Mouse (Mus musculus) heart, postnatal 4 days (tissue): ENCODE measurements around the gene Dennd5b. TPM values are rescaled to one million over a fixed set of nuclear protein-coding genes. Genes with fewer than 3 reads are reported as not detected.
"Not testable (repeated sequence)": the region's sequence is repeated elsewhere in the genome, so short reads cannot be mapped to it uniquely, and the experiment has no call there.

Source experiments
- DNase-seq: peaks from one replicate; pipeline ENCODE4 v3.0.0; 2021
- total RNA-seq, 2 experiments: library from RNA; stranded (reverse); gene quantifications; 2 replicates each; pipeline ENCODE4 v1.2.3; 2021

Dennd5b gene
- total RNA-seq, 2 experiments from 2014 or later = 37.9 to 41.0 TPM

DNA sequence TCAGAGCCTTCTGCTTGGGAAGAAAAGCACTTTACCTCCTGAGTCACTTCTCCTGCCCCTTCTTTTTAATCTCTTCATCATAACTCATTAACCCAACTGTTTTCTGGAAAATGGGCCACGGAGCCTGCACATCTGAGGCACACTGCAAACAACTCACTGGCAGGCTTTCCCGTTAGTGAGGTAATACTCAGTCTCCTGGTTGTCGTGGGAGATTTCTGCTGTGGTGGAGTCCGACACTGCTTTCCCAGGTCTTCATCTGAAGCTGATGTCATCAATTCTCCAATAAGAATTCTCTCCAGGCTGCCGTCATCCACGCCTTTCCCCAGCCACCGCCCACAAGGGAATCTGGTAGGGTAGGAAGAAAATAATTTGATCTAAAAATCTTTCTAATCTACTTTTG lies 96.5 kb downstream of the Dennd5b start:
- DNase-seq = no peak

DNA sequence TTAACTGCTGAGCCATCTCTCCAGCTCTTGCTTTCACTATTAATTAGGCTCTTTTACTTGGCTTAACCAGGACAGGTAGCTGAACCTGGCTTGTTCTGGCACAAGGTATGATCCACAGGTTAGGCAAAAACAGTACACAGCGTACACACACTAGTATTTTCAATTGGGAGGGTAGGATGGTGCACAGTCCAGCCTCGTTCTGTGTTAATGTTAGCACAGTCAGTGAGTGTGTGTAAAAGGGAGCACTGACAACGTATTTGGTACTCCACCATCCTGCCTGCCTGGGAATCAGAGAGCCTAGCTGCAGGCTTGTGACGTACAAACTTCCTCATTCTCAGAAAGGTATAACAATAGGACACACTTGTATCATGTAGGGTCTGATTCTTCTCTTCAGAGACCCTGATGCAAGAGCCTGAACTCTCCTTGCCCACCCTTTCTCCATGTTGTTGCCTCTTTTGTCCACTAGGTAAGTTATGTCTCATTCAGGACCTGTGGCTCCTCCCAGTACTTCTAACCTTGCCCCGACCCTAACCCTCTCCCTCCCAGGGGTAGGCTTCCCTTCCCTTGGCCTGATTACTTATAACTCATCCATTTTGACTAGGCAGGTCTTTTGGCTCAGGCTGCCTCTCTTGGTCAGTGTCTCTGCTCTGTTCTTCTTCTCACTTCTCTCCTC lies 107.0 kb downstream of the Dennd5b start:
- DNase-seq = no peak

GRCm38 (mm10) chr6:148993117-148994077 lies 108.1 kb downstream of the Dennd5b start:
- DNase-seq = no peak

GRCm38 (mm10) chr6:148992373-148993116 lies 108.9 kb downstream of the Dennd5b start:
- DNase-seq = no peak

- DNase-seq = no peak
These were observed 109.7 kb downstream of the Dennd5b start for GRCm38 (mm10) chr6:148991660-148992372.

GRCm38 (mm10) chr6:148989792-148990491 lies 111.5 kb downstream of the Dennd5b start:
- DNase-seq = not testable (repeated sequence)

DNA sequence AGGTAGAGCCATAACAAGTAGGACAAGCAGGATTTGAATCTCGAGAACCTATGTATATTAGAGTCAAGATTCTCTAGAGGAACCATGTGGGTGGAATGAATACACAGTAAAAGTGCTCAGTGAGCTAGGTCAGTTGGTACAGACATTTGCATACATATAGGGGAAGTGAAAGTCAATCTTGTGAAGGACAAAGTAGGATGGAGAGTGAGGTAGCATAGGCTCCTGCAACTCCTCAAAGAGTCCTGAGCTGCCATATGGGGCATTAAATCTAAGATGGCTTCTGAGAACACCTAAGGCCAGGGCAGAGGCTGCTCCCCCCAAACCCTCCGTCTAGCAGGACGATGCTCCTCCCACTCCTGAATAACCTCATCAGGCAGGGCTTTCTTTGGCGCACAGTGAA lies 115.5 kb downstream of the Dennd5b start:
- no peak for DNase-seq

- DNase-seq = no peak
These were observed 121.0 kb downstream of the Dennd5b start for GRCm38 (mm10) chr6:148980495-148980894.

GRCm38 (mm10) chr6:148975096-148975495 lies 126.4 kb downstream of the Dennd5b start:
- no peak for DNase-seq

GRCm38 (mm10) chr6:148972891-148973290 lies 128.6 kb downstream of the Dennd5b start:
- no peak for DNase-seq

- no peak for DNase-seq
These were observed 129.2 kb downstream of the Dennd5b start for GRCm38 (mm10) chr6:148972059-148972848.

DNA sequence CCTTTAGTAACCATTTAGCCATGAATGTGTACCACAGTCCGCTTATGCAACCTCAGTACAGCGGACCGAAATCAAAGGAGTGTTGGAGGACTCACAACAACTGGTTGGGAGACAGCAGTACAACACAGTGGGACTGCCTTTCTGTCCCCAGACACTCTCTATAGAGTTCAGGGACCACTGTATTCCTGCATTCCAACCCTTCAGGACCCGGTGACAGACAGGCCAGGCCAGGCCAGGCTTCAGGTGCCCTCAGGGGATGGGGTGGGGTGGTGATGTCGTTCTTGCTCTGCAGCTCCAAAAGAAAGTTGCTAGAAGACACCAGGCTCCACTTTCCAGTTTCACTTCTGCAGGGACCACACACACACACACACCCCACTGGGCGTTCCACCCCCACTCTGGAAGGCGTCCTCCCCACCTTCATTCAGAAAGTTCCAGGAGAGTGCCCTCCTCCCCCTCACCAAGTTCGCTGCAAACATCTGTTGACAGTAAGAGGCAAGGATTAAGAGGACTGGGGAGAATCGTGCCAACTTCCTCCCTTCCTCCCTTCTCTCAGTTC lies 130.0 kb downstream of the Dennd5b start:
- no peak for DNase-seq

DNA sequence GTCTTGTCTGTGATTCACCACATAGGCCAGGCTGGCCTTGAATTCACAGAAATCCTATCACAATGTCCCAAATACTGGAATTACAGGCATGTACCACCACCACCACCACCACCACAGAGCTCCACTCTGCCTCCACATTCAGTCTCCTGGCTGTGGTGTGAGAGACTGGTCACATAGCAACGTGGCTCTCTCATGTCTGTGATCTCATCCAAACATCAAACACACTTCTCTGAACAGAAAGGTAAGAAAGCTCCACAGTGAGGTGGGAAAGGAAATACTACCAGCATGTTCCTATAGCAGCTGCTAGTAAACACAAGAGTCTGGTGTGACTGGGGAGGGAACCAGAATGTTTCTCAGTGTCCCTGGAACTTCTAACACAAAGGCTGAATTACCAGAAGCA lies 140.2 kb downstream of the Dennd5b start:
- no peak for DNase-seq

GRCm38 (mm10) chr6:148959540-148960238 lies 141.8 kb downstream of the Dennd5b start:
- no peak for DNase-seq

GRCm38 (mm10) chr6:148958712-148959111 lies 142.8 kb downstream of the Dennd5b start:
- no peak for DNase-seq

DNA sequence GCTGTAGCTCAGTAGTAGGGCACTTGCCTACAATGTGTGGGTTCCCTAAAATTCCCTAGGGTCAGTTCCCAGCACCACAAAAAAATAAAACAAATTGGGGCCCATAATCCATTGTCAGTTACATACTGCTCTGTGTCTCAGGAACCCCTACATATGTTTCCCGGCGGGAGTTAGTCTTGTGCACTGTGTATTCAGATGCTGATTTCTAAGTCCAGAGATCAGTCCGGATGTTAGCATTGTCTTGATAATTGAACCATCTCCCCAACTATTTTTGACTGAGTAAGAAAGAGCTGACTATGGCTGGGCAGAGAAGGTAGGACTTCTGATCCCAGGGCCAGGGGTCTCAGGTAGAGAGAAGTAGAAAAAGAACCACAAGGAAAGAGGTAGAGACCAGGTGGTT lies 144.4 kb downstream of the Dennd5b start:
- DNase-seq = no peak

DNA sequence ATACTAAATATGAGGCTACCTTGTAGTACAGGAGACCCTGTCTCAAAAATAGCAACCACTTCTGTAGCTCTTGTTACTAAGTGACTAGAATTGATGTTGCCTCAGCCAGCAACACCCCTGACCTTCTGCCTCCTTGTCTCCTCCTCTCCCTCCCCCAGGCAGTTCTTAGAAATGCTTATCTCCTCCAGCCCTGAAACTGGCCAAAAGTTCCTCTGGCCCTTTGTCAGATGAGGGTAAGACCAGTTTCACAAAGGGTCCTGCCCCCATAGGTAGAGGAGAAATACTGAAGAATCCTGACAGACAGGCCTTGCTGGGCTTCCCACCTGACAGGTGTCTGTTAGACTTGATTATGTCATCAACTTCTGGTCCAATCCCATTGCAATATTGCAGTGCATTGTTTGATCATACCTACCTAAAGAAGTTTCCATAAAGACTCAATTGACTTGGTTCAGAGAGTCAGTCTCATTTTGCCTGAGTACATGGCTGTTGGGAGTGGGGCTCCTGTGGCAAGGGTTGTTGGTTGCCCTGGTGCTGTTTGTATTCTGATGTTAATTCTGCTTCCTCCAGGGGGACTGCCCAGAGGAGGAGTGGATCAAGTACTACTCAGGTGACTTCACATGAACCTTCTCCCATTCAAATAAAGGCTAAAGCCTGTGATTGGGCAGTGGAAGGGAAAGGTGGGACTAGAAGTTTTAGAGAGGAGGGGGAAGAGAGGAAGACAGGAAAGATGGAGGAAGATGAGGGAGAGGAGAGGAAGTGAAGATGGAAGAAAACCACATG lies 145.6 kb downstream of the Dennd5b start:
- no peak for DNase-seq

DNA sequence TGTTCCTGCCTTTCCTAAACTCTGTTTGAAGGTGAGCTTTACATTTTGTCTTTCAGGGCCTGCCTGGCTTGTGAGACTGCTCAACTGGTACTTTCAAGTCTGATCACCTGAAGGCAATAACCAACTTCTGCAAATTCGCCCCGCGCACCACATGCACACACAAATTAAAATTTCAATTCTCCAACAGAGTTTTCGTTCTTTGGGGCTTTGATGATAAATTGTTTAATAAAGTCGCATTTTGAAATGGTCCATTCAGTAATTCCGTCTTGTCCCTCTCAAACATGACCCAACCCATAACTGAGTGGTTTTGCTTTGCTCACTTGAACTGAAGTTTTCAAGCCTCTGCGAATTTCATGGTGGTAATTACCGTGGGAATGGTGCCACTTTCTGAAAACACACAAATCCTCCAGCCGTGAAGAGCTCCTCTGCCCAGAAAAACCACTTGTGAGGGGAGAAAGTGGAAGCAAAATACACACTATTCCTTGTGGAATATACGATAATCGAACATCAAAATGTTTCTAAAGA lies 154.5 kb downstream of the Dennd5b start:
- no peak for DNase-seq

- DNase-seq = peak; percentile 98
These were observed 155.1 kb downstream of the Dennd5b start, which contains the start of gene Sinhcaf for GRCm38 (mm10) chr6:148946409-148946742. Gene Sinhcaf (minus strand): TSS chr6:148946467.
